Mouse (Mus musculus) retina, adult 2 months (tissue): ENCODE measurements around the gene Olfr462.
"Not testable (repeated sequence)": the region's sequence is repeated elsewhere in the genome, so short reads cannot be mapped to it uniquely, and the experiment has no call there.

Experiments used
- DNase-seq: peaks from one replicate; pipeline ENCODE4 v3.0.0-alpha.2; 2012; ENCODE audit warnings: low read depth, low spot score

Olfr462 gene

GRCm38 (mm10) chr11:87892168-87892567, at the start of gene Olfr462:
Olfr462 (minus strand) TSS chr11:87892268.
- no peak for DNase-seq

DNA sequence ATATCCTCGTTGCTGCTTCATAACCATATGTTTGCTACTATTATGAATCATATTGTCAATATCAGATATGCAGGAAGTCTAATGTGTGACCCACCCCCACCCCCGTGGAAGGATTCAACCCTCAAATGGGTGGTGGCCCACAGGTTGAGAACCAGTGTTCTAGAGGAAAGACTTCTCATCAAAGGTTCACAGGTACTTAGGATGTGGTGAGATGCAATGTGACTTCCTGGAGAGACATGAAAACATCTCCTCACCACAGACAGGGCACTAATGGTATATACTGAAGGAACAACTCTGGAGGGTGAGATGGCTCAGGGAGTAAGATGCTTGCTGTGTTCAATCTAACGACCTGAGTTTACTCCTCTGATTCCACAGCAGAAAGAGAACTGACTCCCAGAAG, 43.4 kb upstream of the Olfr462 start:
- DNase-seq = no peak

DNA sequence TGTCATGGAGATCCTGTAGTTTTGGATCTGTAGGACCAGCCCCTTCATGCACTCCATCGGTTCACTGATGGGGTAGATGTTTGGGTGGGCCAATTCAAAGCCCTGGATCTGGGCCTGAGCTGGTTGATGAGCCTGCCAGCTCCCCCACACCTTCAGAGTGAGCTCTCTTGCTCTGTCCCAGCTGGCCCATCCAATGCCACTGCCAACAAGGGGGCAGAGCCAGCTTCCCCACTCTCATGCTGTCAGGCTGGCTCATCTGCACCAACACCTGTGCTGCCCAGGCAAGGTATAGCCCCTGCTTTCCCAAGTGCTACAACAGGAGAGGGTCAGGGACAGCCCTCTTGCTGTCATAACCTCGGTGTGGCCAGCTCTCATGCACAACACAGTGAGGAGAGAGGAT, 41.7 kb upstream of the Olfr462 start:
- DNase-seq = no peak

DNA sequence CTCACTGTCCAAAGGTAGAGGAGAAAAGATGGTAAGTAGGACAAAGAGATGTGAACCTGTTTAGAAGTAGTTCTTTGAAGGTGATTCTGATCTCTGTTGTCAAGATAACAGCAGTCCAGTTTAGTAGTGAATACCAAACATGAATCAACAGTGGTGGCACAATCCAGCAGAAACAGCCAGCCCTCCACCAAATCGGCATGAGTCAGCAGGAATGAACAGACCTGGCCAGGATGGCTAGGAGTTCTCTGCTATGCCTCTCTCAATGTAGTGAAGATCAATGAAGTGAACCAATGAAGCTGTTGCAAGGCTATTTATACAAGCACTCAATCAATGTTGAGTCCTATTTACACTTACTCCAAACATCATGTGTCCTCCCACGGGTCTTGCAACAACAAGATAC, 38.3 kb upstream of the Olfr462 start:
- DNase-seq = no peak

DNA sequence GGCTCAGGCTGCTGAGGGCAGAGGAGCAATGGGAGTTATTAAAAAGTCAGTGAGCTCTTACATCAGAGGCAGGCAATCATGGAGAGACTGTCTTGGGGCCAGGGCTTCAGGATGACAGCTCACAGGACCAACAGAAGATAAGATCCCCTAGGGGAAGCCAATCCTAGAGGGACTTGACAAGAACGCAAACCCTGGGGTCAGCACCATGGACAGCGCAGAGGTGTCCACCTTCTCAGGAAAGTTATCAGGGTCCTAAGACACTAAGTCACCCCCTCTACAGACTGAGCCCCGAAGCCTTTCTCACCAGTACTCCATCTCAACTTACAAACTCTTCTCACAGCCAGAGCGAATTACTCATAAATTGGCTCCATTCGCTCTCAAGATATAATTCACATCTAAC, 28.9 kb upstream of the Olfr462 start, which contains the start of gene Olfr464:
Gene Olfr464, minus strand, starts transcription at position 2 of the 400 bp plus-strand sequence.
- no peak for DNase-seq

GRCm38 (mm10) chr11:87920301-87920700, 28.2 kb upstream of the Olfr462 start:
- no peak for DNase-seq

- no peak for DNase-seq
Observed at GRCm38 (mm10) chr11:87916005-87916404, 23.9 kb upstream of the Olfr462 start.

- DNase-seq = no peak
Observed at GRCm38 (mm10) chr11:87904331-87904730, 12.3 kb upstream of the Olfr462 start.

- DNase-seq = no peak
Observed at GRCm38 (mm10) chr11:87897287-87897686, 5.2 kb upstream of the Olfr462 start, which contains the start of gene Olfr463. Olfr463 (minus strand) TSS chr11:87897387.

GRCm38 (mm10) chr11:87884856-87885255, 7.2 kb downstream of the Olfr462 start:
- no peak for DNase-seq

GRCm38 (mm10) chr11:87883493-87883892, 8.6 kb downstream of the Olfr462 start:
- DNase-seq = peak; percentile 11

GRCm38 (mm10) chr11:87881714-87882113, 10.4 kb downstream of the Olfr462 start:
- DNase-seq = no peak

- no peak for DNase-seq
Observed at GRCm38 (mm10) chr11:87879826-87880225, 12.2 kb downstream of the Olfr462 start.

DNA sequence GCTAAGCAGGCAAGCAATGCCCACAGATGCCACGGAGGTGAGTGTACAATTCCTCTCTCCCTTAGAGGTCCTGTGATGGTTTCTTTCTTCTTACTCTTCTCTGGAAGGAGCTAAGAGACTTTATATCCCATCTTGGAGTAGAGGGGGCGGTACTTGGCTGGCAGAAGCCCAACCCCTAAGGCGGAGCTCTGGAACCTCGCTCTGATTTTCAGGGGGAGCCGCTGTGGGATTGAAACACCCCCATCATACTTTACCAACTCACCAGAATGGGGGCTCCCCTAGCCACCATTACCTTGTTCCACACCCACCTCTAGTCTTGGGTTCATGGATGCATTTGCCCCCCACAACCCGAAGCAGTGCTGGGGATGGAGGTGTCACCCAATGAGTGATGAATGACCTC, 16.6 kb downstream of the Olfr462 start, which contains the start of gene Epx:
Gene Epx, minus strand, starts transcription at position 101 of the 400 bp plus-strand sequence.
- no peak for DNase-seq

DNA sequence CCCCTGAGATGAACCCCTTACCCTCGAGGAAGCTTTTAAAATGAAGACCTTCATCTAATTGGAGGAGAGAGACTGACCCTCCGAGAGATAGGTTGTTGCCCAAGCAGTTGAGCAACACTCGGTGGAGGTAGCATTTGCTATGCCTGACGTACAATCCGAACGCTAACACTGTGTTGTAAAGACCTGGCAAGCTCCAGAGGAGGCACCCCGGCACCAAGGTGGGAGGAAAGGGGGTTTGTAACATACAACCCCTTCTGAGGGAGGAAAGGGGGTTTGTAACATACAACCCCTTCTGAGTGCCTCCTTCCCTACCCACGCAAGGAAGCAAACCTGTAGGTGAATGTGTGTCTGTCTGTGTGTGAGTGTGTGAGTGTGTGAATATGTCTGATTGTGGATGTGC, 20.3 kb downstream of the Olfr462 start:
- DNase-seq = no peak

GRCm38 (mm10) chr11:87870096-87870495, 22.0 kb downstream of the Olfr462 start:
- DNase-seq = no peak

GRCm38 (mm10) chr11:87866891-87867290, 25.2 kb downstream of the Olfr462 start:
- not testable (repeated sequence) for DNase-seq

DNA sequence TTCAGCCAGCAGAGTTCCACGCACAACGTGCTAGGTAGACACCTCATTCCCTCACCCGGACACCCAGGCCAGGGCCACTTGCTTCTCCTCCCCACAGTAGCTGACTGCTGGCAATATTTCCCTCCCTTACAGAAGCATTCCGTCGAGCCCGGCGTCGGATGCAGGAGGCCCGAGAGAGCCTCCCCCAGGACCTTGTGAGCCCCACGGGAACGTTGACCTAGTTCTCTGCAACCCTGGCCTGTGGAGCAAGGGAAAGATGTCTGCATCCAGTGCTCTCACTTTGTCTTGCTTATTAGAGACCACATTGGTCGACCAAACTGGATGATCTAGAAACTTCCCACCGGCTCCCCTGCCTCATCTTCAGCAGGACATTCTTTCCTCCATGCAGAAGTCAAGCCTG, 29.3 kb downstream of the Olfr462 start:
- no peak for DNase-seq

DNA sequence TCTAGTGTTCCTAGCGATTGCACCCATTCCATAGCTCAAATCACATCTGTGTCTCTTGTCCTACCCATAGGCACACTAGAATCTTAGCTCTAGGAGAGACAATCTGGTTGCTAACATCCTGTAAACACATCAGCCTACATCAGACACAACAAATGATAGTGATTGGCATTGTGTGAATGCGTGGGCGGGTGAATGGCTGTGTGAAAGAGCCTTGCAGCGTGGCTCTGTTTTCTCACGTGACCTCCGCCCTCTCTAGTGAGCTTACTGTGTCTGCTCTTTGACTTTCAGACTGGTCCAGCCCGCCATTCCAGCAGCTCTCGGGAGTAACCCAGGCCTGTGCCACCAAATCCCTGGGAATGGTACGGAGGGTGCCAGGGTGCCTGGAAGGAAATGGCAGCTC, 31.6 kb downstream of the Olfr462 start:
- no peak for DNase-seq

DNA sequence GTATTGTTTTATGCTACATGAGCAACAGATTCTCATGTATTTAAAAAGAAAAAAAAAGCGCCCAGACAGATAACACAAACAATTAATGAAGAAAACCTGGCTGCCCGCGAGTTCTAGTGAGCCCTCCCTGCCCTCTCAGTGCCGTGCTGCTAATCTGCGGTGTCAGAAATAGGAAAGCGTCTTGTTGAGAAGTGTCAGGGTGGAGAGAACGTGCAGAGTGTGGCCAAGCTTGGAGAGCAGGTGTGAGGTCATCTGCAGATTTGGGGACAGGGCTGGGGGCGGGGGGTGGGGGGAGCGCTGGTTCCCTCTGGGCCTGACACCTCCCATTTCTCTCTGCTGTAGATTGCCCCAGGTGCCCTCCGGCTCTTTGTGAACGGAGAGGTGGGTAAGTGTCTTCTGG, 32.8 kb downstream of the Olfr462 start:
- no peak for DNase-seq

DNA sequence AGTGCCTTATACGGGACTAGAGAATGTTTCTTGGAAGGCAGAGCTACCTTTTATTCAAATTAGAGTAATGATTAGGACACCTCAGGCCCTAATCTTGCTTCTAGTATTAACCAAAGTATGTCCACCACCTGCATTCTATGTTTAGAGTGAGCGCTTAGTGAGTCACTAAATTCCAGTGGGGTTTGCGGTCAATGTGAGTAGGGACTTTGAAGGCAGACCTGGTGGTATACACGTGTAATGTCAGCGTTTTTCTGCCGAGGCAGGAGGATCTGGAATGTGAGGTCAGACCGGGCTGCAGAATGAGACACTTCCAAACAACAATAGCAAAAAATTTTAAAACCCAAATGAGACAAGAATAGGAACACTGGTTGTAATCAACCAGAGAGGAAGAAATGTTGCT, 37.5 kb downstream of the Olfr462 start:
- no peak for DNase-seq

GRCm38 (mm10) chr11:87853597-87853954, 38.5 kb downstream of the Olfr462 start:
- no peak for DNase-seq

DNA sequence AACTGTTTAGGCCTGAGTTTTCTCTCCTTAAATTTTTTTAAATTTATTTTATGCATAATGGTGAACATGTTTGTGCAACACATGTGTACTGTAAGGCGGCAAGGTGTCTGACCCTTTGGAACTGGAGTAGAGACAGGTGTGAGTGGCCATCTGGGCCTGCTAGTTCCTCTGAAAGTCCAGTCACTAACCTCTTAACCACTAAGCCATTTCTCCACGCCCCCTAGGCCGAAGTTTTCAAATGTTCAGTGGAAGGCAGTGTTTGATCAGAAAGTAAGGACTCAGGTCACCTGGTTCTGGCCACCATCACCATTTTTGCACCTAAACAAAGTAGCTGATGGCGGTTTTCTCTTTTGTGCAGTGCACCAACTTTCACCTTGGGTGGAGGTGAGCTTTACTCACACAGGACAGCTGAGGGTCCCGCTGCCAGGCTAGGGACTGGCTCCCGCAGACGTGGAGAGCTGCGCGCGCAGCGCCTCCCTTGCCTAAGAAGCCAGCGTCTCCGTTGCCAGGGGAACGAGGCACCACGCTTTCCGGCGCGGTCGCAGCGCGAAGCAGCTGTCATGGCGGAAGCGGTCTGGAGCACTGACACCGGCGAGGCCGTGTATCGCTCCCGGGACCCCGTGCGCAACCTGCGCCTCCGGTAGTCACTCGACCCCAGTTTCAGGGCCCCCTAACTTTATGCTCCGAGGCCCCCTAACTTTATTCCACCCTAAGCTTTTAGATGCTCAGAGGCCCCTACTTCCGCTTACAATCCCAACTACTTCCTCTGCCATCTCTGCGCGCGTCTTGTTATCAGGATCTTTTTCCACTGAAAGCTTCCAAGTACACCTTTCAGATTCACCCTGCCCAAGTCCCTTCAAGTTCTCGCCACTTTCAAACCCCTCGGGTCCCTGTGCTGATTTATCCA, 39.1 kb downstream of the Olfr462 start, which contains the start of gene Mks1:
Gene Mks1, plus strand, starts transcription at position 526 of the 907 bp plus-strand sequence.
- peak; percentile 84 for DNase-seq
